In genomic region chr12:82922856-82923506, GRCm38 (mm10) we compare ENCODE assay signal across 23 mouse cellular contexts.
DNase-seq lines count a peak whose midpoint lies in the region; ATAC-seq and TF ChIP-seq lines count a peak whose summit lies in the region.
"Had no signal": no experiment of that assay in that cellular context is flagged by ENCODE, and none has a peak within 500 bp of the region (broad histone marks: within the 10 kb centered on the region; RNA-seq: fewer than 3 reads in every experiment).

No protein-coding gene starts in this region.

- H3K27me3 ChIP-seq in embryonic facial prominence, embryonic 14.5 days (replicated peaks; ENCODE audit: control insufficient read depth, insufficient read depth, low read length) = no peaks in the 10 kb centered on the region
- H3K27me3 ChIP-seq in embryonic facial prominence, embryonic 10.5 days (replicated peaks; ENCODE audit: low read depth, poor library complexity, severe bottlenecking) = no peaks in the 10 kb centered on the region
- H3K27me3 ChIP-seq in kidney, embryonic 14.5 days (ENCODE audit: control insufficient read depth, insufficient read depth, low read length) = no peaks in the 10 kb centered on the region
- H3K27me3 ChIP-seq: embryonic facial prominence, embryonic 15.5 days; heart, embryonic 13.5 days; hindbrain, embryonic 13.5 days; intestine, embryonic 15.5 days; limb, embryonic 15.5 days; liver, embryonic 15.5 days; stomach, embryonic 15.5 days had no signal

- H3K4me3 ChIP-seq in embryonic facial prominence, embryonic 14.5 days (ENCODE audit: low read depth, low read length) = no peak overlapping the region
- H3K4me3 ChIP-seq in embryonic facial prominence, embryonic 10.5 days = no peak overlapping the region
- no peak overlapping the region for H3K4me3 ChIP-seq in kidney, embryonic 14.5 days (ENCODE audit: low read length)
- H3K4me3 ChIP-seq: embryonic facial prominence, embryonic 15.5 days; forebrain, embryonic 10.5 days; heart, embryonic 13.5 days; hindbrain, embryonic 13.5 days; intestine, embryonic 15.5 days; limb, embryonic 15.5 days; liver, embryonic 15.5 days; stomach, embryonic 15.5 days had no signal

- no peak for TF ChIP-seq CTCF in brain, embryonic 14.5 days (IDR thresholded peaks at IDR 0.05; ENCODE audit: borderline replicate concordance, extremely low read depth, insufficient read depth, insufficient read length)

- peaks cover 10% of the 10 kb centered on the region; the same call in 1 of the 2 replicates for H3K4me1 ChIP-seq in embryonic facial prominence, embryonic 14.5 days (ENCODE audit: control insufficient read depth, insufficient read depth, low read length)
- peaks cover 17% of the 10 kb centered on the region for H3K4me1 ChIP-seq in embryonic facial prominence, embryonic 10.5 days
- H3K4me1 ChIP-seq in kidney, embryonic 14.5 days (ENCODE audit: control insufficient read depth, insufficient read depth, low read length) = no peaks in the 10 kb centered on the region
- H3K4me1 ChIP-seq: hindbrain, embryonic 13.5 days; intestine, embryonic 15.5 days; limb, embryonic 15.5 days; liver, embryonic 15.5 days; stomach, embryonic 15.5 days had no signal

- H3K9ac ChIP-seq in embryonic facial prominence, embryonic 14.5 days (ENCODE audit: low read depth, low read length) = no peak overlapping the region
- no peak overlapping the region for H3K9ac ChIP-seq in kidney, embryonic 14.5 days (ENCODE audit: low read depth, low read length)
- H3K9ac ChIP-seq: embryonic facial prominence, embryonic 15.5 days; heart, embryonic 13.5 days; hindbrain, embryonic 13.5 days; intestine, embryonic 15.5 days; limb, embryonic 15.5 days; liver, embryonic 15.5 days; stomach, embryonic 15.5 days had no signal

- 80% methylated on average over 4 of the region's 4 CpGs for WGBS in embryonic facial prominence, embryonic 14.5 days
- 95% methylated on average over 4 of the region's 4 CpGs for WGBS in embryonic facial prominence, embryonic 10.5 days
- 87% methylated on average over 4 of the region's 4 CpGs for WGBS in kidney, embryonic 14.5 days

- no peak overlapping the region for H3K4me2 ChIP-seq in embryonic facial prominence, embryonic 14.5 days (ENCODE audit: low read depth, low read length)
- H3K4me2 ChIP-seq in kidney, embryonic 14.5 days (replicated peaks; ENCODE audit: low read depth, low read length) = no peak overlapping the region
- H3K4me2 ChIP-seq: embryonic facial prominence, embryonic 15.5 days; heart, embryonic 13.5 days; hindbrain, embryonic 13.5 days; intestine, embryonic 15.5 days; limb, embryonic 15.5 days; liver, embryonic 15.5 days; midbrain, embryonic 11.5 days; stomach, embryonic 15.5 days had no signal

- ATAC-seq in embryonic facial prominence, embryonic 14.5 days (ENCODE audit: low read depth) = no peak
- no peak for ATAC-seq in kidney, embryonic 14.5 days (ENCODE audit: low FRiP score, low TSS enrichment)
- ATAC-seq: intestine, embryonic 15.5 days had no signal

- no peak for TF ChIP-seq POLR2A in brain, embryonic 14.5 days (IDR thresholded peaks at IDR 0.05; ENCODE audit: borderline replicate concordance, extremely low read depth, insufficient read depth, insufficient read length, poor library complexity, severe bottlenecking)

- H3K9me3 ChIP-seq in embryonic facial prominence, embryonic 14.5 days (ENCODE audit: control insufficient read depth, low read length) = no peaks in the 10 kb centered on the region
- no peaks in the 10 kb centered on the region for H3K9me3 ChIP-seq in embryonic facial prominence, embryonic 10.5 days
- H3K9me3 ChIP-seq in kidney, embryonic 14.5 days (ENCODE audit: control insufficient read depth, low read length) = no peaks in the 10 kb centered on the region
- H3K9me3 ChIP-seq: embryonic facial prominence, embryonic 15.5 days; forebrain, embryonic 10.5 days; heart, embryonic 13.5 days; hindbrain, embryonic 13.5 days; intestine, embryonic 15.5 days; limb, embryonic 15.5 days; liver, embryonic 15.5 days; stomach, embryonic 15.5 days had no signal

- H3K36me3 ChIP-seq in embryonic facial prominence, embryonic 14.5 days (ENCODE audit: control insufficient read depth, insufficient read depth, low read length) = no peaks in the 10 kb centered on the region
- no peaks in the 10 kb centered on the region for H3K36me3 ChIP-seq in embryonic facial prominence, embryonic 10.5 days (replicated peaks)
- no peaks in the 10 kb centered on the region for H3K36me3 ChIP-seq in kidney, embryonic 14.5 days (ENCODE audit: control insufficient read depth, insufficient read depth, low read length)
- H3K36me3 ChIP-seq: embryonic facial prominence, embryonic 15.5 days; forebrain, embryonic 10.5 days; heart, embryonic 13.5 days; hindbrain, embryonic 13.5 days; intestine, embryonic 15.5 days; limb, embryonic 15.5 days; liver, embryonic 15.5 days; stomach, embryonic 15.5 days had no signal

- no peak overlapping the region for H3K27ac ChIP-seq in embryonic facial prominence, embryonic 14.5 days (replicated peaks; ENCODE audit: low read depth, low read length)
- H3K27ac ChIP-seq in embryonic facial prominence, embryonic 10.5 days (replicated peaks) = no peak overlapping the region
- H3K27ac ChIP-seq in kidney, embryonic 14.5 days (ENCODE audit: low read depth, low read length) = no peak overlapping the region
- H3K27ac ChIP-seq: embryonic facial prominence, embryonic 15.5 days; forebrain, embryonic 10.5 days; heart, embryonic 13.5 days; hindbrain, embryonic 13.5 days; intestine, embryonic 15.5 days; limb, embryonic 15.5 days; liver, embryonic 15.5 days; stomach, embryonic 15.5 days had no signal

- peak; percentile 76 for DNase-seq in embryonic facial prominence, embryonic 14.5 days (ENCODE audit: low spot score)
- DNase-seq in embryonic facial prominence, embryonic 10.5 days (ENCODE audit: low spot score) = no peak
- peak; percentile 20 for DNase-seq in kidney, adult 9 months
- peak; percentile 94 for DNase-seq in Muller cell, postnatal 12 days (ENCODE audit: inconsistent ontology term)
- peak; percentile 39 for DNase-seq in brain, embryonic 14.5 days (ENCODE audit: low read depth)
- no peak for DNase-seq in gastrocnemius, adult 18-20 months (ENCODE audit: low spot score)
- DNase-seq: adrenal gland, adult 2 months; B cell, adult 2 months; cerebellum, adult 11 months; gastrocnemius, postnatal 14 days; heart, adult 18-20 months; right cerebral cortex, postnatal 25 days; thymus, adult 18-20 months had no signal

Comparison
In these comparisons a context has a peak if more than half of its experiments do, and no peak if none do; other contexts are left out.
1. DNase-seq: peak in embryonic facial prominence, embryonic 14.5 days (single experiment), kidney, adult 9 months (single experiment), Muller cell, postnatal 12 days (single experiment) and brain, embryonic 14.5 days (single experiment); none in embryonic facial prominence, embryonic 10.5 days (single experiment) and gastrocnemius, adult 18-20 months (single experiment).